Mouse (Mus musculus): ENCODE measurements around the gene Dyrk1a. TPM values are rescaled to one million over a fixed set of nuclear protein-coding genes. Genes with fewer than 3 reads are reported as not detected.
A peak's percentile ranks its signal among the peaks of the same experiment; 100 is the strongest.

Gene Dyrk1a
- polyA plus RNA-seq, 1 experiment from 2014 or later = 12.7 TPM

GRCm38 (mm10) chr16:94731027-94731426 is 161.2 kb downstream of the Dyrk1a start:
- WGBS = 82% methylated on average over 12 of the region's 12 CpGs
- no peaks in the 10 kb centered on the region for H3K27me3 ChIP-seq
- H3K36me3 ChIP-seq (ENCODE audit: poor library complexity, severe bottlenecking) = no peaks in the 10 kb centered on the region
- peaks cover 4% of the 10 kb centered on the region; the same call in 1 of the 2 replicates for H3K9me3 ChIP-seq (replicated peaks)
- H3K9ac ChIP-seq = no peak overlapping the region
- ATAC-seq = no peak
- no peak overlapping the region for H3K4me2 ChIP-seq
- no peak overlapping the region for H3K27ac ChIP-seq
- H3K4me3 ChIP-seq = no peak overlapping the region
- H3K4me1 ChIP-seq = no peaks in the 10 kb centered on the region

DNA sequence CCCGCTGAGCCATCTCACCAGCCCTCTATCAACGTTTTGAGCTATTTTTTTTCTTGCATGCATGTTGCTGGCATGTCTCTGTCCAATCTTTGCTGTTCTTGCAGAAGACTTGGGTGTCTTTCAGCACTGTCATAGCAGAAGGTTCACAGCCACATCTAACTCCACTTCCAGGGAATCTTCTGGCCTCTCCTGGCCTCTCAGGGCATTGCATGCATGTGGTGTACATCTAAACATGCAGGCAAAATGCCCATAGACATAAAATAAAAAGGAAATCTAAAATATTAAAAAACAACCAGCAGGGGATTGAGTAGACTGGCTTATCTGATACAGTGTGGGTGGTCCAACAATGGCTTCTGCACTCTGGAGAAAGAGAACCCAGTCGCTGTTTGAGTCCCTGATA is 165.7 kb downstream of the Dyrk1a start:
- Histone ChIP-seq H3K9me3 (replicated peaks) (no peaks in the 10 kb centered on the region), H3K27ac (no peak overlapping the region), H3K4me3 (no peak overlapping the region), H3K4me1 (no peaks in the 10 kb centered on the region), H3K36me3 (ENCODE audit: poor library complexity, severe bottlenecking) (no peaks in the 10 kb centered on the region), H3K9ac (no peak overlapping the region), H3K27me3 (no peaks in the 10 kb centered on the region), H3K4me2 (no peak overlapping the region)
- ATAC-seq = no peak
- WGBS = 70% methylated on average over 3 of the region's 3 CpGs

- no peaks in the 10 kb centered on the region for H3K36me3 ChIP-seq (ENCODE audit: poor library complexity, severe bottlenecking)
- ATAC-seq = no peak
- no peak overlapping the region for H3K4me2 ChIP-seq
- WGBS = 90% methylated on average over 8 of the region's 8 CpGs
- no peak overlapping the region for H3K9ac ChIP-seq
- no peak overlapping the region for H3K4me3 ChIP-seq
- H3K27me3 ChIP-seq = no peaks in the 10 kb centered on the region
- H3K27ac ChIP-seq = no peak overlapping the region
- no peaks in the 10 kb centered on the region for H3K4me1 ChIP-seq
- H3K9me3 ChIP-seq (replicated peaks) = no peaks in the 10 kb centered on the region
Observed at GRCm38 (mm10) chr16:94736462-94737358, 166.9 kb downstream of the Dyrk1a start.

- no peak overlapping the region for H3K4me2 ChIP-seq
- no peaks in the 10 kb centered on the region for H3K27me3 ChIP-seq
- no peak overlapping the region for H3K4me3 ChIP-seq
- no peaks in the 10 kb centered on the region for H3K36me3 ChIP-seq (ENCODE audit: poor library complexity, severe bottlenecking)
- 92% methylated on average over 1 of the region's 1 CpGs for WGBS
- no peak overlapping the region for H3K9ac ChIP-seq
- H3K9me3 ChIP-seq (replicated peaks) = no peaks in the 10 kb centered on the region
- ATAC-seq = no peak
- H3K27ac ChIP-seq = no peak overlapping the region
- no peaks in the 10 kb centered on the region for H3K4me1 ChIP-seq
Observed at GRCm38 (mm10) chr16:94737359-94737687, 167.5 kb downstream of the Dyrk1a start.

DNA sequence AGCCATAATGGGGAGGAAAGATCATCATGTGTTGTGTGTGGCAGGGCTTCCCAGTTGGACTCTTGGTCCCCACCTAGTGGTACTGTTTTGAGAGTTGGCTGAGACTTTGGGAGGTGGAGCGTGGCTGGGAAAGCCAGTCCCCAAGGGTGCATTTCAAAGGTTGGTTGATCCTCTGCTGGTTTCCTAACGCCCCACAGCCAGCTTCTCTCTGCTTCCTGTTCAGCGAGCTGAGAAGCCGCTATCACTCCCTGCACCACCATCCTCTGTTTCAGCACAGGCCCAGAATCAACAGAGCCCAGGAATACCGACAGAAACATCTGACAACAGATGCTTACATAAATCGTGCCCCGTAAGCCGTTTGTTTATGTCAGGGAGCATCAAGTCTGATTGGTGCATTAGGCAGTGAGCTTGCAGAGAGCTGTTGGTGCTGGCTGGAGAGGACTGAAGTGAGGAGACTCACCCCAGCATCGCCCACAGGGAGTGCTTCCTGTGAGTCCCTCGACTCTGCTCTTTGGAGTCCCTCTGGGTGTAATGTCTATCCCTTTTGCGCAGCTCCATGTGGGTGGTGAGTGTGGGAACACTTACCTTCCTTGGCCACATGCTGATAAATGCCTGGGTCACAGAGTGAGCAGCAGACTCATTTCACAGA is 174.2 kb downstream of the Dyrk1a start:
- Histone ChIP-seq H3K9me3 (replicated peaks) (no peaks in the 10 kb centered on the region), H3K27ac (no peak overlapping the region), H3K4me2 (peak overlapping the region; percentile 46), H3K4me3 (peak overlapping the region; percentile 17), H3K9ac (no peak overlapping the region), H3K4me1 (0 out of 2 replicates have a peak, but pooled peaks cover 8% of the 10 kb centered on the region), H3K27me3 (no peaks in the 10 kb centered on the region), H3K36me3 (ENCODE audit: poor library complexity, severe bottlenecking) (no peaks in the 10 kb centered on the region)
- 3% methylated on average over 11 of the region's 11 CpGs for WGBS
- ATAC-seq = 0 out of 2 replicates have a peak, but pooled peaks have one; percentile 45

- ATAC-seq = no peak
- Histone ChIP-seq H3K36me3 (ENCODE audit: poor library complexity, severe bottlenecking) (no peaks in the 10 kb centered on the region), H3K4me1 (0 out of 2 replicates have a peak, but pooled peaks cover 8% of the 10 kb centered on the region), H3K4me3 (no peak overlapping the region), H3K27ac (no peak overlapping the region), H3K9me3 (replicated peaks) (no peaks in the 10 kb centered on the region), H3K9ac (no peak overlapping the region), H3K27me3 (no peaks in the 10 kb centered on the region), H3K4me2 (no peak overlapping the region)
- 74% methylated on average over 9 of the region's 9 CpGs for WGBS
Observed at GRCm38 (mm10) chr16:94745016-94745415, 175.2 kb downstream of the Dyrk1a start.

Other genes with a start within 250 kb of the Dyrk1a start
- gene Ripply3, start 241.6 kb upstream of the Dyrk1a start, polyA plus RNA-seq (2015; fragmentation: Nextera tagmentation; extraction: Ambion mirVana) = 2.1 and 2.8 TPM in 2 replicates
- gene Ttc3, start 199.4 kb upstream of the Dyrk1a start, polyA plus RNA-seq (2015; fragmentation: Nextera tagmentation; extraction: Ambion mirVana) = 644 and 681 TPM in 2 replicates
- 120 and 126 TPM in 2 replicates for gene Pigp, start 198.2 kb upstream of the Dyrk1a start, polyA plus RNA-seq (2015; fragmentation: Nextera tagmentation; extraction: Ambion mirVana)
- gene Vps26c, start 43.2 kb upstream of the Dyrk1a start, polyA plus RNA-seq (2015; fragmentation: Nextera tagmentation; extraction: Ambion mirVana) = 65.2 and 66.0 TPM in 2 replicates

Measured in forebrain, embryonic 13.5 days (tissue).